Mouse (Mus musculus) yolk sac, embryonic 10.5 days (tissue): ENCODE results near the gene Rad50.

Source experiments
- DNase-seq: peaks from one replicate; pipeline ENCODE4 v3.0.0-alpha.2; 2017; ENCODE audit warnings: low spot score

Gene Rad50

GRCm38 (mm10) chr11:53633644-53634043 lies 73.5 kb downstream of the Rad50 start:
- DNase-seq: no peak

DNA sequence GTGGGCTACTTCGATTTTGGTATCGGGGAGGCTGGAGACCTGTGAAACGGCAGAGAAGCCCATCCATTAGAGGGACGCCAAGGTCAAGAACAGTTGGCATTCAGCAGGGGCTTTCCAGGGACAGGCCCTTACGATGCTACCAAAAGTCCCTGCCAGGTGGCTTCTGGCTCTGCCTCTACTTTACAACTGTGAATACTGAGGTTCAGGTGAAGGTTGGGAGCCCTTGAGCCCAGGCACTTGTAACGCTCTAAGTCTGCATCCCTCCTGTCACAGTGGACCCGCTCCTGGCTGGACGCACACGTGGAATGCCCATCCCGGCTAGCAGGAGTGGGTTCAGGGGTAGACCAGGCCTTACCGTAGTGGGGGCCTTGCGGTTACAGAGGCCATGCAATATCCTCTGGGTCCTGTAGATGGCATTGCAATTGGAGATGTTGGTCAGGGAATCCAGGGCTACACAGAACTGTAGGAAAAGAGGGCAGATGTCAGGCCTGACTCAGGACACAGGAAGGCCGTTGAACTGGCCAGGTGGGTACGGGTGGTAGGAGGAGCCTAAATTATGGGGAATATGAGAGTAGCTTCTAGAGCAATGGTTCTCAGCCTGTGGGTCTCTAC lies 74.9 kb downstream of the Rad50 start:
- DNase-seq: no peak

DNA sequence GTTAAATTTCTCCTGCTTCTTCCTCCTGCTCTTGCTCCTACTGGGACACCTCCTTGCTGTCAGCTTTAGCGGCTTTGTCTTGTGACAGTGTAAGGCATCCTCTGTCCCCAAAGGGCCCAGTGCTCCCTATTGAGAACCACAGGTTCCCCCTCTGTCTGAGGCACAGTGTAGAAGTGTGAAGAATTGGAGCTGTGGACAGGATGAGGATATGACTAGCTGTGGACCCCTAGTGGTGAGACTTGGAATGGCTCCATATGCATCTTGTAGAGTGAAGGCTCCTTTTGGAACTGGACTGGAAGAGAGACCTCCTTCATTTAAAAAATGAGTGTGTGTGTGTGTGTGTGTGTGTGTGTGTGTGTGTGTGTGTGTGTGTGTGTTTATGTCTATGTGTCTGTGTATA lies 79.3 kb downstream of the Rad50 start:
- peak; percentile 58 for DNase-seq

- no peak for DNase-seq
Observed at GRCm38 (mm10) chr11:53626802-53627373, 80.2 kb downstream of the Rad50 start.

DNA sequence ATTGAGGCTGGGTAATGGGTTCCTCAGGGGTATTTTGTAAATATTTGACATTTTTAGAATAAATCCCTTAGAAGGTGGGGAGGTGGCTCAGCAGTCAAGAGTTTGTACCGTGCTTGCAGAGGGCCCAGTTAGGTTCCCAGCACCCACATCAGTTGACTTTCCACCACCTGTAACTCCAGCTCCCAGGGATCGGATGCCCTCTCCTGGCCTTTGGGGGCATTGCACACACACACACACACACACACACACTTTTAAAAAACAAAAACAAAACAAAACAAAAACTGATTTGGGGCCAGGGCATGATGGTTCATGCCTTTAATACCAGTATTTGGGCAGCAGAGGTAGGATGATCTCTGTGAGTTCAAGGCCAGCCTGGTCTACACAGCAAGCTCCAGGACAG lies 83.0 kb downstream of the Rad50 start:
- no peak for DNase-seq

GRCm38 (mm10) chr11:53623573-53623972 lies 83.5 kb downstream of the Rad50 start:
- no peak for DNase-seq

GRCm38 (mm10) chr11:53622440-53622806 lies 84.7 kb downstream of the Rad50 start:
- DNase-seq: no peak

GRCm38 (mm10) chr11:53621582-53622439 lies 85.3 kb downstream of the Rad50 start:
- no peak for DNase-seq

DNA sequence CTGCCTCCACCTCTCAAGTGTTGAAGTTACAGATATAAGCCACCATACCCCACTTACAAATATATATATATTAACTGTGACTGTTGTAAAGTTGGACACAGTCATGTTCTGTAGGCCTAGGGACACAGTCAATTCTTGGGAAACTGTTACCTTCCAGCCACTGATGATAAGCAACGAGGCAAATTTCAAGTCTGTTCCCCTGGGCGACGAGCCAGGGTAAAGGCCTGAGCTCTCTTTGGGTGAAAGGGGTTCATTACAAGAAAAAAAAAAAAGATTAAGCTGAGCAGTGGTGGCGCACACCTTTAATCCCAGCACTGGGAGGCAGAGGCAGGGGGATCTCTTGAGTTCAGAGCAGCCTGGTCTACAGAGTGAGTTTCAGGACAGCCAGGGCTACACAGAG lies 87.0 kb downstream of the Rad50 start:
- DNase-seq: no peak

- DNase-seq: no peak
Observed at GRCm38 (mm10) chr11:53619428-53619827, 87.7 kb downstream of the Rad50 start.

DNA sequence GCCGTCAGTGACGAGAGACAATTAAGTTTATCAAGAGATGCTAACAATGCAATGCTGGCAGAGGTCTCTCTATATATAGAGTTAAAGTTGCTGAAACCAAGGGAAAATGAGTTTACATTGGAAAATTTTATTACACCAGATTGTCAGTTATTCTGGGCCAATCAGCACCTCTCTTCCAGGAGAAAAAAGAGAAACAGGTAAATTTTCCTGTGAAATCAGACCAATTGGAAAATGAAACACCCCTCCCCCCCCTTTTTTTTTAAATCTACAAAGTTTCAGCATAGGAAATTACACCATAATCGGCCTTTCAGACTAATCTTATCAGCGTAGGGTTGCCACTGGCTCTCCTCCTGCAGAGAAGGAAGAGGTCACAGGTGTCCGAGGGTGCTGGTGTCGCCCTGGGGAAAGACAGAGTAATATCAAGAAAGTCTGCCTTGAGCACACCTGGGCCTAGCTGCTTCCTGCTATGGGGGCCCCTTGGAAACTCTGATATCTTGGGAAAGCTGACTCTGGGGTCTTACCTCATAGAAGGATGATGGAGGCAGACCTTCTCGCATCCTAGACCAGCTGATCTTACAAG lies 88.4 kb downstream of the Rad50 start, which contains the start of gene Il4:
Il4 (minus strand) TSS at position 51 of the 580 bp plus-strand sequence.
- DNase-seq: no peak

DNA sequence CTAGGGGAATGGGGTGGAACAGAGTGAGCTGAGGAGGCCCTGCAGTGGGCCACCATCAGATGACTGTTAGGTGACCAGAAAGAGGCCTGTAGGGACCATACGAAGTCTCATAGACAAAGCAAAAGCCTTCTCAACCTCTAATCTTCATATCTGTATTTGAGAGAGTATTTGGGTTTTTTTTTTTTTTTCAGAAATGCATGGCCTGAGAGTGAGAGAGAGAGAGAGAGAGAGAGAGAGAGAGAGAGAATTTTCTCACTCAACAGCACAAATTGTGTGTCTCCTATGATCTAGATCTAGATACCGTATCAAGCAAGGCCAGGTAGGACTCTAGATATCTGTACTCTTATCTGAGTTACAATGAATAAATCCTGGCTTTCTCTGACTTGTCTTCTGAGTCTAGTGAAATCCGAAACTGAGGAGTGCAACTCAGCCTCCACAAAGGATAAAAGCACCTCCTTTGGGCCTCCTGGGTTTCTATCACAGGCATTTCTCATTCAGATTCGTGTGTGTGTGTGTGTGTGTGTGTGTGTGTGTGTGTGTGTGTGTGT lies 89.5 kb downstream of the Rad50 start:
- no peak for DNase-seq

GRCm38 (mm10) chr11:53616748-53617558 lies 90.2 kb downstream of the Rad50 start:
- DNase-seq: peak; percentile 59

DNA sequence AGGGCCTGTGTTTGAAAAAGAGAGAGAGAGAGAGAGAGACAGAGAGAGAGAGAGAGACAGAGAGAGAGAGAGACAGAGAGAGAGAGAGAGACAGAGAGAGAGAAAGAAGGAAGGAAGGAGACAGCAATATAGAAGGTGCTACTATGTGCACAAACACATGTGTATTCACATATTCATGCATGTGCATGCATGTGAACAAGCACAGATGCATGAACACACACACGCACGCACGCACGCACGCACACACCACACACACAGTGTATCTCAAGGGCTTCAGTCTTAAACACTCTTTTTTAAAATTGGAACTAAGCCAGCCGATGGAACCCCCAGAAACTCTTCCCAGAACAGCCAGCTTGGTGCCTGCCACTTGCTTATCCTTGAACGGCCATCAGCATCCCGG lies 91.5 kb downstream of the Rad50 start:
- DNase-seq: no peak

DNA sequence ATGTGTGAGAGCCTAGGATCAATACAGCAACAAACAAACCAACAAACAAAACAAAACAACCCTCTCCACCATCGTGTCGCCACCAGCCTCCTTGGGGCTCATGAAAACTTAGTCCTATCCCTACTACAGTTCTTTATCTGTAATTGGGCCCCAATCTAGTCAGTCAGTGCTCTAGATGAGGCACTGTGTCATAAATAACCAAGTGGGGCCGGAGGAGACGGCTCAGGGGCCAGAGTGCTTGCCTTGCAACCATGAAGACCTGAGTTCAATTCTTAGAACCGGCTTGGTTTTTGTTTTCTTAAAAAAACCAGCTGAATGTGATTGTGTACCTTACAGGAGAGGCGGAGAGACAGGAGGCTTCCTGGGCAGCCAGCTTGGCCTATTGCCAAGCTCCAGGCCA lies 91.9 kb downstream of the Rad50 start:
- no peak for DNase-seq

DNA sequence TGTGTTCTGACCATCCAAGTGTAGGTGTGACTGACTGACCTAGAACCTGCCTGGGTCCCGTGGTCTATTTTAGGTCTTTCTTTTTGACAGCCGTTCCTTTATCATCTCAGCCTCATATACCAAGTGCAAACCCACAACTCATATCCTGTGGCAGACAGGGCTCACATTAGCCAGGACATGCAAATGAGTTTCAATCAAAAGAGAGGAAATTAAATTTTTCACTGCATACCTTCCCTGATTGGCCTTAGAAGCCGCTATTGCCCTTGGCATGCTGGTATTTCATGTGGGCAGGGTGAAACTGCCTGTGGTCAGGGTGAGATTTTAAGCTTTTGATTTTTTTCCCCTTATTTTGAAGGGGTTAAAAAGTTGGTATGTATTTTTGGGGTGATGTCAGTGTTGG lies 97.4 kb downstream of the Rad50 start:
- no peak for DNase-seq

DNA sequence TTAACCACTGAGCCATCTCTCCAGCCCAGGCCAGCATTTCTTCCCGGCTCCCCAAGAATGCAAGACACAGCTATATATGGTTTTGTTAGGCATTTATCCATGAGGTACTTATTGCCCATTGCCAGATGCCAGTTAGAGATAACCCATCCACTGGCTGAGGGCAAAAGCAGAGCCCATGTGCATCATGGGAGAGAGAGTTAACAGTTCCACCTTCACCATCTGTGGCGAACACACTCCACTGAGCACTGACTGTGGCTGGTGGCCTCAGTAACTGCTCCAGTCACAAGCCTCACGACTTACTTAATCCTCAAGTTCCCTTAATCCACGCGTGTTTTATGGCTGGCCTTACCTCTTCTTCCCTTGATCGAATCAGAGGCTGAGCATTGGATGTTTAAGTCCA lies 97.9 kb downstream of the Rad50 start:
- DNase-seq: no peak

DNA sequence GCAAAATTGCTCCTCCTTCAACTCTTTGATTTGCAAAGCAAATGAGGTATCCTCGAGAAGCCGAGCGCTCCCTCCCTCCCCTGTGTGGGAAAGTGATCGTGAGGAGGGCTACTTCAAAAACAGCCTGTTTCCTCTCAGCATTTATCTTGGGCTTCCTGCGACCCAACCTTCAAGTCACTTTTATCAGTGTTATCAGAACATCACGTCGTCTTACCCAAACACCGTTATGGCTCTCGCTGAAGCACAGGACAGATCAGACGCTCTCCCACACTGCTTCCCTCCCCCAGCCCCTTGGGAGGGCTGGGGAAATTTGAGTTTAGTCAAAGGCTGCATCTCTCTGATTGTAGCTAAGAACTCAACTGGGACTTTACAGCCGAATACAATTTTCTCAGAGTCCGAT lies 101.5 kb downstream of the Rad50 start:
- DNase-seq: no peak

DNA sequence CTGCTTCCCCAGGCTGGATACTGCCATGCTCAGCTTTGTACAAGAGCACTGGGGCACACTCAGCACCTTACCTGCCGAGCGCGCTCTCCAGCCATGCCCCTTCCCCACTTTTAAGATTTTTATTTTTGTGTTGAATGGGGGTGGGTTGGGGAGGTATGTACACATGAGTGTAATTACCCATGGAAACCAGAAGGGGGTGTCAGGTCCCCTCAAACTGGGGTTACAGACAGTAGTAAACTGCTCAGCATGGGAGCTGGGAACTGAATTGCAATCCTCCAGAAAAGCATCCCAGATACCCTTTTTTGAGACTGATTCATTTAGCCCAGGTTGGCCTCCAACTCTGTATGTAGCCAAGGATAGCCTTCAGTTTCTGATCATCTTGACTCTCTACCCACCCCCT lies 102.1 kb downstream of the Rad50 start:
- DNase-seq: no peak
